Mouse (Mus musculus) B cell, adult 2 months (primary cell): ENCODE measurements around the gene Ttl.

Experiments
- DNase-seq, 2 experiments: peaks; one replicate each; pipeline ENCODE4 v3.0.0; 2022

The Ttl gene

GRCm38 (mm10) chr2:129065437-129066282 lies at the start of gene Ttl:
Gene Ttl (plus strand): TSS chr2:129065942.
- peak; percentile 80 to 85 for DNase-seq

GRCm38 (mm10) chr2:129020106-129020505 lies 45.6 kb upstream of the Ttl start:
- DNase-seq, result no peak

GRCm38 (mm10) chr2:129024820-129025219 lies 40.9 kb upstream of the Ttl start:
- no peak for DNase-seq

GRCm38 (mm10) chr2:129035381-129035780 lies 30.4 kb upstream of the Ttl start:
- no peak for DNase-seq

GRCm38 (mm10) chr2:129038426-129038936 lies 27.3 kb upstream of the Ttl start:
- no peak for DNase-seq

GRCm38 (mm10) chr2:129038937-129039631 lies 26.7 kb upstream of the Ttl start:
- peak; percentile 6 to 9 for DNase-seq

- DNase-seq, result no peak
Measured at GRCm38 (mm10) chr2:129040567-129040966, 25.2 kb upstream of the Ttl start.

GRCm38 (mm10) chr2:129046172-129046845 lies 19.4 kb upstream of the Ttl start:
- DNase-seq, result no peak

- no peak for DNase-seq
Measured at GRCm38 (mm10) chr2:129046846-129047196, 18.9 kb upstream of the Ttl start.

GRCm38 (mm10) chr2:129047811-129048210 lies 17.9 kb upstream of the Ttl start, which contains the start of gene Vinac1:
Gene Vinac1 (minus strand): TSS chr2:129048172.
- no peak for DNase-seq

- no peak for DNase-seq
Measured at GRCm38 (mm10) chr2:129052451-129052983, 13.2 kb upstream of the Ttl start.

GRCm38 (mm10) chr2:129055741-129056140 lies 10.0 kb upstream of the Ttl start:
- DNase-seq, result no peak

GRCm38 (mm10) chr2:129056597-129056996 lies 9.1 kb upstream of the Ttl start:
- DNase-seq, result peak; percentile 58 to 61

- no peak for DNase-seq
Measured at GRCm38 (mm10) chr2:129057256-129057655, 8.5 kb upstream of the Ttl start.

- no peak for DNase-seq
Measured at GRCm38 (mm10) chr2:129057920-129058361, 7.8 kb upstream of the Ttl start.

GRCm38 (mm10) chr2:129061456-129062059 lies 4.2 kb upstream of the Ttl start:
- DNase-seq, result no peak

- DNase-seq, result peak in 1 of 2 experiments; percentile 33
Measured at GRCm38 (mm10) chr2:129066326-129066725, 584 bp downstream of the Ttl start.

GRCm38 (mm10) chr2:129070296-129070695 lies 4.6 kb downstream of the Ttl start:
- DNase-seq, result no peak

- peak; percentile 60 to 63 for DNase-seq
Measured at GRCm38 (mm10) chr2:129078313-129078712, 12.6 kb downstream of the Ttl start.

GRCm38 (mm10) chr2:129079194-129079593 lies 13.5 kb downstream of the Ttl start:
- DNase-seq, result no peak

- no peak for DNase-seq
Measured at GRCm38 (mm10) chr2:129081097-129081496, 15.4 kb downstream of the Ttl start.

GRCm38 (mm10) chr2:129083514-129083913 lies 17.8 kb downstream of the Ttl start:
- DNase-seq, result no peak
